Mouse (Mus musculus): Measurements from ENCODE around the gene Nr5a2. TPM values are rescaled to one million over a fixed set of nuclear protein-coding genes. Genes with fewer than 3 reads are reported as not detected.
A peak's percentile ranks its signal among the peaks of the same experiment; 100 is the strongest.

Nr5a2 gene
- polyA plus RNA-seq, 2 experiments from 2014 or later: 0.42 TPM; not detected in 1

DNA sequence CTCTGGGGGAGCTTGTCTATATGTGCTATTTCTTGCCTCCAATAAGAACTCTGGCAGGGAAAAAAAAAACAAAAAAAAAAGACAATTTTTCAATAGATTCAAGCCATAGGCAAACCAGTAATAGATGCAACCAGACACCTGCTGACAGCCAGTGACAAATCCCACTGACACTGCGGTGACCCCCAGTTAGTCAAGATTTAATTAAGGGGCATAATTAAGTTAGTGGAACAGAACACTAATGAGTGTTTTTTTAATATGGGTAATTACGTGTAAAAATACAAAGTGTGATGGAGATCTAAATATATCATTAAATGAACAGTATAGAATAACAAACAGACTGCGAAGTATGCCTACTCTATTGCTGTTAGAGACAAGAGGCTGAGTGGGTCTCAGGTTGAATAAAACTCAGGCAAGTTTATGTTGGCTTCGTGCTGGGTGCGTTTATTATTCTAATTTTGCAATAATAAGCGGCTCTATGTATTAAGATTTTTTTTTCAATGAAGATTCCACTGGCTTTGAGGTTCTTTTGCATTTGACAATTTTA is 50.7 kb downstream of the Nr5a2 start:
- ATAC-seq: no peak

DNA sequence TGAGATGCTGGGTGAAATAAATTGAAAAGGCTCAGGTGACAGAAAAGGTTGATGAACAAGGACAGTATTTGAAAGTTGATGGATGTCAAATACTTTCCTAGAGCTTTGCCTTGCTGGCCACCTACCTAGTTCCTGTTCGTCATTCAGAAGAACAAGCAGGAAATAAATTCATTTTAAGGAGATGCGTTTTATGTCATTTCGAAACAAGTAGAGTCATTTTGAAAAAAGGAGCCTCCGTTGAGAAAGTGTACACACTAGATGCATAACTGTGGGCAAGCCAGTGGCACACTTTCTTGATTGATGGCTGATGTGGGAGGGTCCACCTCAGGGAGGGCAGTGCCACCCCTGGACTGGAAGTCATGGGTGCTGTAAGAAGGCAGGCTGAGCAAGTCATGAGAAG is 62.1 kb downstream of the Nr5a2 start:
- ATAC-seq: peak; percentile 23

DNA sequence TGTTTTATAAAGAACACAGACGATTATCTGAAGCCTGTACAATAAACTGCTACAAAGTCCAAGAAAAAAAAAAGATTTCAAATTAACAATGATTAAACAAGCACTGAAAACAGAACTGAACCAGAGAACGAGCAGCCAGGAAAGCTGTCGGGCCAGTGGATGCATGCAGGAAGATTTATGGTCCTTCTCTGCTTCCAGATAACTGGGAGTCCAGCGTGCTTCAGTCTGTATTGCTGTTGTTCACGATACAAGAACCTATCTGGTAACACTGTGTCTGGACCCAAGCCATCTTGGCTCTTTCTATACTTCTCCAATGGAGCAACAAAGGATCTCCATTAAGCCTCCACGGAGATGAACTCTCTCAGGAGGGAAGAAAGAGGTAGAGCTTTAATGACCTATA is 63.9 kb downstream of the Nr5a2 start:
- ATAC-seq: no peak

DNA sequence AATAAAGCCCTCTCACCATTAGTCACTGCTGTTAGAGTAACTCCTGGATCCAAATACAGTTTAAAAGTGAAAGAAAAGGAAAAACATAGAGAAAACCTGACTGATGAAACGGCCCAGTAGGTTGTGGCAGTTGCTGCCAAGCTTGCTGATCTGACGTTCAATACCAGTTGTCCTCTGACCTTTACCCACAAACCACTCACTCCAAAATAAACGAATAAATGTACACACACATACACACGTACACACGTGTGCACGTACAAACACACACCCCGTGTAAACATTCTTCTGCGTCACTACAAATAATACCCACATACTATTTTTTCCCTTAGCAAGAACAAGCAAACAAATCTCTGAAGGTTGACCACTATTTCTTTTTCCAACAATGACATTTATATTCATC is 64.4 kb downstream of the Nr5a2 start:
- ATAC-seq: no peak

DNA sequence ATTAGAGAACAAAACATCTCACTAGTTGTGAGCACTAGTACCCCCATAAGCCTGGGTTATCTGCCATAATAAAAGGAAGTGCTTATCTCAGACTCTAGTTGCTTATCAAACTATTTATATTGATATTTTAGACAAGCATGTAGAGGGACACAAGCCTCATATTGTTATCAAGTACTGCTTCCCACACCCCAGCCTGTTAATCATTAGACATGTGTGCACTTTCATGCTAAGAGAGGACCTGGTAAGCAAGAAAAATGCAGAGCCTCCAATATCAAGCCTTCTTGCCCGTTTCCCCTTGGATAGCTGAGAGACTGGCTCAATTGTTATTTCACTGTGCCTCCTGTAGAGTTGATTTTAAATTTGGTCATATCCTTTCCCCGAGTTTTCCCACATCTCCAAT is 65.5 kb downstream of the Nr5a2 start:
- ATAC-seq: no peak

DNA sequence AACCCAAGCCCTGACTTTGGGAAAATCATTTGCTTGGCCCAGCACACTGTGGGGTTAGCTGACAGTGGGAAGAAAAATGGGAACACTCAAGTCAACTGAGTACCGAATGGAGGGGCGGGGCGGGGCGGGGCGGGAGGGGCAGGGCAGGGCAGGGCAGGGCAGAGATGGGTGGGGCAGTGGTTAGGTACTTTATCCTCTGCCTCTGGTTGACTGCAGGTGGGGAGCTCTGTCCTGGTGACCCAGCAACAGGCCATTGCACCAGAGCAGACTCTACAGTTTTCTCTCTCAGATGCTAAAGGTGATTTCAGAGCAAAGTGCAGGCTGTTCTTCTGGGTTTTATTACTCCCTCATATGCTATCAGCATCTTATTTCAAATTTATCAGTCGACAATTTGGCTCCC is 67.1 kb downstream of the Nr5a2 start:
- no peak for ATAC-seq

DNA sequence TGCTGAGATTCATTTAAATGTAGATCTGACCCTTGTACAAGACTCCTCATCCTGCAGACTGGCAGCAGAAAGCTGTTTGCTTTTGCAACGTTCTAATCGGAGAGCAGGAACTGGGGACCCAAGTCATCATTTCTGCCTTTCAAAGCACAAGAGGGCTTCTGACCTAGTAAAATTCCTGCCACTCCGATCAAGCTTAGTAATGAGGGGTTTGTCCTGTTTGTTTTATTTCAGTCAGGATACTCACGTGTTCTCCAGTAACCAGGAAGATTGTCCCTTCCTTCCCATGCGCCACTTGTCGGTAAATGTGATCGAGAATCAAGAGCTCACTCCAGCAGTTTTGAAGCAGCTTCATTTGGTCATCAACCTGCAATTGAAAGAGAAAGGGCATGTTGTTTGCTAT is 69.8 kb downstream of the Nr5a2 start:
- ATAC-seq: no peak

DNA sequence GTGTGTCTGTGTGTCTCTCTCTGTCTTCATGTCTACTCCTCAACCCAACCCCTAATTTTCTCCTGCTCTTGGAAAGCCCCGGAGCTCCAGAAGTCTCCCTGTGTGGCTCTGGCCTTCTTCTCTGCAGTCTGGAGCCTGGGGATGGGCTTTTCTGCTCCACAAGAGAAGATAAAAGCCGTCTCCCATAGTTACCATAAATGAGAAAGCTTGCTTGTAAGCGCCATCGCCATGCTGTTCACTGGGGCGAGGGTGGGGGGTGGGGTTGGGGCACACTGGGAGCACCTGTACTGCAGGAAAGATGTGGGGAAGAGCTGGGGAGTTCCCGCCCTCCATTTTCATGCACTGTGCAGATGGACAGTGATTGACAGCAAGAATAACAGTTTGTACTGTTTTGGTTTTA is 71.5 kb downstream of the Nr5a2 start:
- no peak for ATAC-seq

DNA sequence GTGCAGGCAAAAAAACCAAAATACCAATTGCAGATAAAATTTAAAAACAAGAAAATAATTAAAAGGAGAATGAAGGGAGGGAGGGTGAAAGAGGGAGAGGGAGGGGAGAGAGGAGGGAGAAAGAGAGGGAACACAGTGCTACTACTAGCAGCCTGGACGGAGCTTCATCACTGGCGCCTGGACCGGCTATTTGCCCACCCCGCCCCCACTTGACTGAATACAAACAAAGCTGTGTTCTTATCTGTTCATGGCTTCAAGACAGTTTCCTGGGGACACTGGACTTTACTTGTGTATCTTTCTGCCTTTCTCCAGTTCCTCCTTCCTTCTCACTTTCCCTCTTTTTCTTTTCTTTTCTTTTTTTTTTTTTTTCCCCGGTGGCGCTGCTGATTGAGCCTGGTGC is 73.6 kb downstream of the Nr5a2 start:
- ATAC-seq: no peak

DNA sequence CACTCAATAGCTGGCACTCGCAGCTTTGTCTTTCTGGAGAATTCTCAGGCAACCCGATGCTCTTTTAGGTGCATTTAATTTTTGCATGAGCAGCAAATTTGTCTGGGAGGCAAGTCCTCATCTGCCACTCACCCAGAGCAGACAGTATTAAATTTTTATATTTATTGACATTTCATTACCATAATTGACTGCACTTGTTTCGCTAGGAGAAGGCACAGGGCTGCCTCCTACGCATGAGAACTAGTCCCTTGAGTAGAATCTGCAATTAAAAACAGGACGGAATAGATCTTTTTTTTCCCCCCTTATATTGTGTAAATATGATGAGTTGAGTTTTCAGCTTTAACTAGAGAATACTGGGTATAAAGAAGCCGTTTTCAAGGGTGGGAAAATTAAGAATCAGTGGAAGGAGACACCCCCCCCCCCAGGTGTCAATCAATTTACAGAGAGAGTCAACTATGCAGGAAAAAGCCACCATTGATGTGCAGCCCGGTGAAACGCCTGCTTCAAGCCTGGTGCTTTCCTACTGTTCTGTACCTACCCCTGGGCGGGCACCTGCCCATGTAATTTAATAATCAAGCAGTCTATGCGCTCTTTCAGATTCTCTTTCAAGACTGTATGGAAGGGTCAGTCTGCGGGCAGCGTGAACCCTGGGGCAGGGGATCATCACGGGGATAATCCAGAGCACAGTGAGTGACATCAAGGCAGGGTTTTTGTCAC is 76.6 kb downstream of the Nr5a2 start:
- no peak for ATAC-seq

DNA sequence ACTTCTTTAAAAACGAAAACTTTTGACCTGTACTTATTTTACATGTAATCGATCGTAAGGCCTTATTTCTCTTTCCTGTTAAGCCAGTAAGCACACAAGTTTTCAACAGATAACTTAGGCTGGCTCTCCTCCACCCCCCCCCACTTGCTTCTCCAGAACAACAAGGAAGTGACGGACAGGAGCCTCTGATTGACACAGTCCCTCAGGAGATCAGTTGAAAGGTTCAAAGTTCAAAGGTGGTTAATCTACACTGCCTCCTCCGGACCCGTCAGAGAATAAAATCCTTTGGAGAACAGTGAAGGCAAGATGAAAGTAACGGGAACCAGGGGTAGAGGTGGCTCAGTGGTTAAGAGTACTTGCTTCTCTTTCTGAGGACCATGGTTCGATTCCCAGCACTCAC is 80.0 kb downstream of the Nr5a2 start:
- no peak for ATAC-seq

DNA sequence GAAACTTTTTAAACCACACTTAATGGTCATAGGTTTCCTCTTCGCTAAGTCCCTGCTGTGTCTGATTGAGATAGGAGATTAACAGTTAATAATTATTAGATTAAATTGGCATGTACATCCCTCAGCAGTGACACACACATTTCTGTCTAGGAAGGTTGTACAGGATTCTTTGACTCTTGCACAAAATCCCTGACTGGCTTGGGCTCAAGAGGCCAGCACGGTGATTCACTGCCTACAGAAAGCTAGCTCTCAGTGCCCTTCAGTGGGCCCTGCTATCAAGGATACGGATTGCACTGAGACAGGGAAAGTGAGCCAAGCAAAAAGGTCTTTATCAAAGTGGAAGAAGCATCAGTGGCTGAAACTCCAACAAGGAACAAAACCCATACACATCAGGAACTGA is 85.2 kb downstream of the Nr5a2 start:
- no peak for ATAC-seq

DNA sequence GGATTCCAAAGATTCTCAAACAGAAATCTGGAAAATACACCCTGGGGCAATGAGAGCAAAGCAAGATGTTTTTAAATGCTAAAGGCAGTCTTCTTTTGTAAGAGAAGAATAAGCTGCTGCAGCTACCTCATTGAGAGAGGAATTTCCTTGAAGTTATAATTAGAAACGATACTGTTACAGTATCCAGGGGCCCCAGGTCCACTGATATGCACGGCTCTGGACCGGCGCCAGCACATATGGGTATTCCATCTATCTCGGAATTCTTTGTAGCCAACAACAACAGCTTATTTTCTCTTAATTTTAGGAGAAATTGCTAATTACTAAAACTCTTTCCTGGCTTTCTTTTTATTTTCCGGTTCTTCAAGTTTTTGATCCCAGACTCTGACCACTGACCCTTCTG is 91.3 kb downstream of the Nr5a2 start:
- ATAC-seq: no peak

DNA sequence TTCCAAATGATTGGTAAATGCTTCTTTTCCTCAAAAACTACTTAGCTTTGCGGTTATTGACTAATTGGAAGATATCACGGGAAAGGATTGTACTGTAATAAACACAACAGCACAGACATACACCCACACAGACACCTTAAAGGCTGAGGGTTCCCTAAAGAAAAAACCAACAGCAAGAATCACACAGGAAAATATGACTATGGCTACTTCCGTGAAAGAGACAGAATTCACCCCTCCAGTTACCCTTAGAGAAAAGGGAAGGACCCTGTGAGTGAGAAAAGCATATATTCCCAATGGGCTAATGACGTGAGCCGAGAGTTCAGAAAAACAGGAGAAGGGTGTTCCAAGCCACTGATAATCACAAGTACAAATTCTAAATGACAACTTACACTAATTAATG is 92.0 kb downstream of the Nr5a2 start:
- ATAC-seq: no peak

DNA sequence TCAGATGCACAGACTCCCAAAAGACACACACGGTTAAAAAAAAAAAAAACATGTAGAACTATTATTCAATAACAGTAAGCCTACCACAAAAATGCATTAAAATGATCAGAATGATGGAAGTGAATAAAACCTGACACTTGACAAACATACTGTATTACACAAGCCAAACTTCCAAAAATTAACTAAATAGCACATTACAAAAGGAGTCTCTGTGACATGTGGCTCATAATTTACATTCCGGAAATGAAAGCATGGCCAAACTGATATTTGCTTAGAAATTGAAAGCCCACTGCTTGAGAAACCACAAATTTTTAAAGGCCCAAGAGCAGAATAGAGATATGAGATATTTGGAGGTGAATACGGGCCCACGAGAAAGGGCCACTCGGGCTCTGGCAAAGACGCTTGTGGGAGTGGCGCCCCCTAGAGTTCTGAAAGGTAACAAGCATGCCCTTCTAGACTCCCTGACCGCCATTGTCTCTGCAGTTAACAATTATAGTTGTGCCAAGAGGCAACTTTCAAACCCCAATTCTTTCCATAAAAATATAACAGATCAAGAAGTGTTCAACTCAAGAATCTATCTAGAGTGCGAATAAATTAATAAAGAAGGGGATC is 93.7 kb downstream of the Nr5a2 start:
- ATAC-seq: no peak

DNA sequence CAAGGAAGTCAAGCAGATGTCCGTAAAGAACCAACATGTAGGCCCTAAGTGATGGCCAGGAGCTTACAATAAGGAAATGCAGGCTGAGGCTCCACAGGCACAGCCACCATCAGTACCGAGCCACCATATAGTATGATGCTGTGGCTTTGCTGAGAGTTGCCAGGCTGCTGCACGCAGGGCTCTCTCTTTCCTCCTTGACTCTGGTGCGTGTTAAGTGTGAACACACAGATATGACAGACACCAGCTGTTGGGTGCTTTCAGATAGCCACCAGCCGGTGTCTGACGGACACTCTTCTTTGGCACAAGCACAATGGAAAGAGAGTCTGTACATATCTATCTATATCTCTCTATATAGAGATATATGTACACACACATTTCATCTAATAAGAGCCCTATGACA is 97.0 kb downstream of the Nr5a2 start:
- no peak for ATAC-seq

DNA sequence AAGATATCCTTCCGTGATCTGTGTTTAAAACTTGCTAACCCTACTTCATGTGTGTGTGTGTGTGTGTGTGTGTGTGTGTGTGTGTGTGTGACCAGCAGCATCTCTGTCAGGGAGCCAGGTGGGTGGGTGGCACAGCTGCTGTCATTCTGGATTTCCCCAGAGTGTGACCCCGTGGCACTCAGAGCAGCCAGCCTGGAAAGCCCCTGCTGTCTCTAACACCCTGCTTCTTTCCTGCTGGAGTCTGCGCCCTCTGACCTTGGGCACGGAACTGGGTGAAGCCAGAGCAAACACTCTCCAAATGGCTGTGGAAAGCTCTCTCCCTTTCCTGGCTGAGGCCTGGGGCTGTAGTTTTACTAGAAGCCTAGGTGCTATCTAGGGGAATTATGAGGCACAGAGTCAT is 100.8 kb downstream of the Nr5a2 start:
- ATAC-seq: peak; percentile 83

DNA sequence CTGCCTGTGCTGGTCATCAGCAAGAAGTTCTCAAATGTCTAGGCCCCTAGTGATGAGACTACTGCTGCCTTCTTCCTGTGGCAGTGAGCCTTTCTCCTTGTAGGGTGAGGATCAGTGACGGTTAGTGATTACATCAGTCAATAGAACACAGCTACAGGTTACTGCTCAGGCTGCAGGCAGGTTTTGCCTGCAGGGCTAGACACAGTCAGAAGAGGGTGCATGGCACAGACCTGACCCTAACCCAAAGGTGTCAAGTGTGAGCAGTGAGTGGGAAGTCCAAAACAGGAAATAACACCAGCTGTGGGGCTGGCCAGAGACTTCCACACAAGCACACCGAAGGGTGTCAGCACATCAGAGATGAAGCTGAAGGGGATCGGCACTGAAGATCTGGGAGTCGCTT is 101.5 kb downstream of the Nr5a2 start:
- peak; percentile 52 for ATAC-seq

DNA sequence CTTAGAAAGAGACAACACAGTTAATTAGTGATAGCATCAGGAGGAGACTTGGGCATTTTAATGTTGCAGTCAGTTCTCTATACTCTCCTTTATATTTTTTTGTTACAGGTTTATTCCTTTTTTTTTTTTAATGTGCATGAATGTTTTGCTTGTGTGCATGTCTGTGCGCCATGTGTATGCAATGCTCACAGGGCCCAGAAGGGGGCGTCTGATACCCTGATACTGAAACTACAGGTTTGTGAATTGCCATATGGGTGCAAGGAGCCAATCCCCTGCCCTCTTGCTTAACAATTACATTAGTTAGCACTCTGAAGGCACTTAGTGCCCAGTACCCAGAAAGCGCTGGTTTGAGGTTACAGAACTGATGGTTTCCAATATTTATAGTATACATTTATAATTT is 104.1 kb downstream of the Nr5a2 start:
- ATAC-seq: no peak

DNA sequence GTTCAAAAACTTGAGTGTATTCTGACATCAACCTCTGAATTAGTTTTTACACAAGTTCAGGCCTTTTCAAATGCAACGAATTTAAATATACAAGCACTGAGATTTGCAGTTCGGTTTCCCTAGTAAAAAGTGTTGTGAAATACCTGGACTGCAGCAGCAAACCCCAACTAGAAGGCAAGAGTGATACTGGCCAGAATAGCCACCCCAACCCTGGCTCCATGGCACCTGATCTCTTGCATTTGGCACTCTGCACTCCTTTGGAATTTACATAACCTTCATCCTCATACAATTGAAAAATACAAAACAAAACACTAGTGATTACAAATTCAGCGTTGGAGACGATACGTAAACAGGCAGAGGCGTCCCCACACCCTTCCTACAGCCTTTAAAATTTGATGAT is 111.5 kb downstream of the Nr5a2 start:
- no peak for ATAC-seq

DNA sequence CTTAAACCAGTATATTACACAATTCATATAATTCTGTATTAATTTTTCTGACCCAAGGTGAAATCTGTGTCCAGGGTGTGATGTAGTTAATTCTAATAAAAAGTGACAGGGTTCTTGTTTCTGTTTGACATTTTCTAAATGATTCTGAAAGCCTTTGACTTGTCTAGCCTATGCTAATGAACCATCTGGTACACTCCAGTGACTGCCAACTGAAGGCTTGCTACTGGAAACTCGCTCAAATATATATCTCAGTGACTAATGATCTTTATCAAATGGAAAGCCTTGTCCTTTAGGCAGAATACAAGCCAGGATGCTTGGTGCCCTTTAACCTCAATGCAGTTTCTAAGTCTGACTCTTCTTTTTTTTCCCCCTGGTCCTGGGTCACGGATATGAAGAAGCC is 114.2 kb downstream of the Nr5a2 start:
- no peak for ATAC-seq

DNA sequence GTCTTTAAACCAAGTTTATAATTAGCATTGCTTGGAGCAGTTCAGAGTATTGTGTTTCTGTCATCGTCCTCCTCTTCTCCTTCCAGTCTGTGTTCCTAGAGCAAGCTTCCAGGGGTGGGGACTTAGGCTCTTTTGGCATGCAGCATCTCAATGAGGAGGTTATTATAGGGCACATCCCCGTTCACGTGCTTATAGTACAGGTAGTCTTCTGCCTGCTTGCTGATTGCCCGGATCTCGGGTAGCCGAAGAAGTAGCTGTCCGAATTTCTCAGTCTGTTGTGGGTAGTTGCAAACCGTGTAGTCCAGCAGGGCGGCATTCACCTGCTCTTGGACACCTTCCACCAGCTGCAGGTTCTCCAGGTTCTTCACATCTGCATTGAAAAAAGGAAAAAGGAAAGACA is 114.9 kb downstream of the Nr5a2 start:
- ATAC-seq: no peak

DNA sequence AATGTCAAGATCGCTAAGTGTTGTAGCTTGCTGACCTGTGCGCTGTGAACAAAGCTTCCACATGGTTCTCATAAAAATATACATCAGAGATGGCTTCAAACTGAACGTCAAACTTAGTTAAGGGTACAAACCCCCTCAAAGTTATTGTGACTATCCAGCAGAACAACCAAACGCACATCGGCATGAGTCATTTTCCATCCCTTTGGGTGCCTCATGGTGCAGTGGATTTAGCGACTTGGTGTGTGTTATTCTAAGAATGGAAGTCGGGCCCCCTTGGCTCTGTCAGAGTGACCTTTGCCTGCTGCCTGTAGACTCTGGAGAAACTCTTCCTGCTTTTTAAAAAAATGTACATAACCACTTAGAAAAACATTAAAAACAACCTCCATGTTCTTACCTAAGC is 119.7 kb downstream of the Nr5a2 start:
- no peak for ATAC-seq

DNA sequence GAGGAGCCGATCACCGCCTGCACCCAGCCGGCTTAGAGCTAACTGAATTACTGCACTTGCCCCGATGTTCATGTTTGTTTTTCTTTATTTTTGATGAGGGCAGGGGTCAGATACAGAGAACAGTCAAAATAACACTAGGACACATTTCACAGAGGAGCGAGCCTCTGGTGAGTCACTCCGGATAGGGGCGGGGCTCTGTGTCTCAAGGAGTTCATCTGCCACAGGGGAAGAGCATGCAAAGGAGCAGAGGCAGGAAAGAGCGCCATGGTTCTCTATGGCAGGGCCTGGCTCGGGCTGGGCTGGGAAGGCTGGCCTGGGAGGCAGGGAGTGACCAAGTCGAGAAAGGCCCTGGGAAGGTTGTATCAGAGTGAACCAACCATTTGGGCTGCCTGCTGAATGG is 121.0 kb downstream of the Nr5a2 start:
- ATAC-seq: no peak
